Mouse (Mus musculus) ES-Bruce4 (cell line): ENCODE results near the gene Sall4.

Experiments used
- CTCF ChIP-seq: IDR thresholded peaks from one replicate; pipeline ENCODE4 v1.8.1; 2011; ENCODE audit warnings: low read depth, low read length
- EP300 ChIP-seq: IDR thresholded peaks from 2 replicates; pipeline ENCODE4 v1.6.1; 2011; ENCODE audit warnings: low read depth, low read length; ENCODE audit not compliant: insufficient read depth
- POLR2A ChIP-seq: IDR thresholded peaks from one replicate; pipeline ENCODE4 v1.8.1; 2011; ENCODE audit warnings: low read length; ENCODE audit not compliant: insufficient read depth

DNA sequence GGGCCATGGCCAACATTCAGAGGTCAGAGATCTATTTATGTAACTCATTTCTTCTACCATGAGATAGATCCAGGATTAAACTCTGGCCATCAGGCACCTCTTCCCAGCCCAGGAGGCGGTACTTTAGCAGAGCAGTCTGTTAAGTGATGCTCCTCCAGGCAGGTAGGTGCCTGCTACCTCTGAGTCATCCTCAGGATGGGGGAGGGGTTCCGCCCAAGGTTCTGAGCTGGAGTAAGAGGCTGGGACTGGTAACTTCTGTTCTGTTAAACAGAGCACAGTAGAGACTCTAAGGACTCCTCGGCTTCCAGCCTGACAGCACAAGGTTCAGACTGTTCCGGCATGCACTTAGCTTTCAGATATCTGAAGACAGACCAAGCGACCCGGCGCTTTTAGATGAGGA, 31.2 kb upstream of the Sall4 start:
- TF ChIP-seq CTCF, result no peak
- TF ChIP-seq POLR2A, result no peak
- no peak for TF ChIP-seq EP300
